Mouse (Mus musculus): ENCODE measurements around the gene Gpr18. TPM values are rescaled to one million over a fixed set of nuclear protein-coding genes. Genes with fewer than 3 reads are reported as not detected.

Gpr18 gene
- under 1 TPM in 1 of 2 experiments, not detected in 1; 0.25 TPM for total RNA-seq (2021)
- long read RNA-seq, experiment 1 = 0 reads
- long read RNA-seq, experiment 2 = 0 reads

DNA sequence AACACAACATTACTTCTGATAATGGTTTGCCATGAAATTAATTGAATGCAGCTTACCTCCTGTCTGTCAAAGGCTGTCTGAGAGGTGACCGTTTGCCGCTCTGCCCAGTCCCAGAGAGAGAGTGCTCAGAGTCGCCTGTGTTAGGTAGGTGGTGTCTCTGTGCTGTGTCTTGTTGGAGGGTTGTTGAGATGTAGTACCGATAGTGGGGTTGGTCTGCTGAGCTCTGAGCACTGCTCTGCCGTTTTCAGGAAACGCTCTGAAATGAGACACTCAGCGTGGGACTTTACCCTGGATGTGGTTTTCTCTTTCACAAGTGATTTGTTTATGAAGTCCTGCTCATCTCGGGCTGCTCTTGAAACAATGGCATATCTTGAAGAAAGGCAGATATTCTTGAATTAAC lies at the start of gene Gpr18:
TSS of gene Gpr18 (minus strand) at position 161 of the 400 bp plus-strand sequence.
- DNase-seq (ENCODE audit: low spot score in 2 of 2) = no peak

DNA sequence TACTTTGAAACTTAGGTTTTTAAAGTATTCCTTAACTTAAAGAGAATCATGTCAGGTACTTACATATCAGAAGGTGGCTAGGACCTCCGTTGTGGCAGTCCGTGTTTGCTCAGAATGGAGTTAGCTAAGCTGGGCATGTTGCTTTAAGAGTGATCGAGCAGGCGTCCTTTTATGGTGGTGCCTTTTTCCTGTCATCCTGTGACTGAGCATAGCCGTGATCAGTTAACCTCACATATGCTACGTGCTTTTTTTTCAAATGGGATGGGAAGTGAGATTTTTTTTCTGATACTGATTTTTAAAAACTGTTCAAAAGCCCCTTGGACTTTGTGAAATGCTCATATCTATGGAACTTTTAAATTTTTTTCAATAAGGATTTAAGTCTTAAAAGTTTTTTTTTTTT lies 49.4 kb upstream of the Gpr18 start, which contains the start of gene Gpr183:
TSS of gene Gpr183 (minus strand) at position 206 of the 400 bp plus-strand sequence.
- no peak for DNase-seq (ENCODE audit: low spot score in 2 of 2)

DNA sequence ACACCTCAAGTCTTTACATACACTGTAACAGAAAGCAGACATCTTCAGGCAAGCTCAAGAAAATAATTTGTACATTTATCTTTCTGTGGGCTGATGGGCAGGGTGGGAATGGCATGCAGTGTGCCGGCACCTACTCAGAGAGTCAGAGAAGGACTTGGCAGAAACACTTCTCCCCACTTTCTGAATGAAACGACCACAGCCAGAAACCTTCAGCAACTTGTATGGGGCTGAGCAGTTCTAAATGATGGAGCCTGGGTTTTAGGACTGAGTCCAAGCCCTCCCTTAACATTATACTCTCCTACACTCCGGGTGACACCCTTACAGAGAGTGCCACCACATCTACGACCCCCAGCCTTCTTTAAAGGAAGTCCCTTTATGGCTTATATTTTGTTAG lies 48.4 kb upstream of the Gpr18 start:
- DNase-seq (ENCODE audit: low spot score in 2 of 2) = no peak

DNA sequence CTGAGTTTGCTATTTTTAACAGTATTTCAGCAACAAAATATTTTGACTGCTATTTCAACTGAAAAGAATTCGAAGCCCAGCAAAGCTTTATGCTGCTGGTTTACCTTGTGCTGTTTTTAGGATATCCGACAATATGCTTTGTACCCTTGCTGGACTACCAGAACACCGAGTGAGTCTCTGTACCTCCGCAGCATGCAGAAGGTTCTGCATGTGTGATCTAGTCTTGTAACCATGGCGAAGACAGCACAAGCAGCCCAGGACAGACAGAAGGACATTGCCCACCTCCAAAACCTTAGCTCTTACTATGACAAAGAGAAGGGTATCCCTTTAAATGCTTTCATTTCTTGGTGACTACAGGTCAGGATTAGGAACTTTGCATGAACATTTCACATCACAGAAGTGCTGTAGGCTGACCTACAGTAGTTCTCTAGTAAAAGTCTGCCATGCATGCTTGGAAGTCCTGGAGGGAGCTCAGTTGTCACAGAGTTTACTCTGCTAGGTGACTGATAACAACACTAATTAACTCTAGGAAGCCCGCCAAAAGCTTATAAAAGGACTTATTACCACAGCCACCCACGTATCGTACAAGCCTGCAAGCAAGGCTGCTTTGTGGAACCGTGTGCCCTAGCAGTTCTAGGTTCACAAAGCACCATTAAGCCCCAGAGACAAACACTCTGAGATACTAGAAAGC lies 47.8 kb upstream of the Gpr18 start:
- no peak for DNase-seq (ENCODE audit: low spot score in 2 of 2)

DNA sequence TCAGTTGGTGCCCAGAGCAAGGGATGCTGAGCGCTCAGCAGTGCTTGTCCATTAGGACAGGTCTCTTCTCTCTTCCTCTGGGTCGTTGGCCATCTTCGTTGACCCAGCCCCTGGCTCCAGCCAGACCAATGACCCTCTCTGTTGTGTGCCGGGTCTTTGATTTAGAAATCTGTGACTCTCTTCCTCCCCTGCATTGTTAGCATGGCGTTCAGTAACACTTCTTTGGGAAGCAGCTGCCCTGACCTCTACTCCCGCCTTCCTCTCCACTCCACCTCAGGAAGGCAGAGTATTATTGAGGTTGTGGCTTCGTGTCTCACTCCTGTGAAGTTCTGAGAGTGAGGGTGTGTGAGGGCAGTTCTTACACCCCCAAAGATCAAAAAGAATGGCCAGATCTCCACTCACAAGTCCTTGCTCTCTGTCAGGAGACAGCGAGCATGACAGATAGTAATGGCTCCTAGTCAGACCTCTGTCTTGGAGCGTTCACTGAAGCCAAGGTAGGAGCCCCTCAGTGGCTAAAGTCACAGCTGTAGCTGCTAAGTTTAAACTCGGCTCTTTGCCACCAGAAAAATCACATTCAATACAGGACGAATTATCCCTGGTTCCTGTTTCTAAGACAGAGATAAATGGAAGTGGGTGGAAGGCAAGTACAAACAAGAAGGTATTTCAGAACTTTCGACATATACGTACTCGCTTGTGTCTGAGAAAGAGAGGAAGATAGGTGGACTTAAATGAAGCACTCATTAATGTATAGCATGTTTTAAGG lies 46.7 kb upstream of the Gpr18 start:
- no peak for DNase-seq (ENCODE audit: low spot score in 2 of 2)

DNA sequence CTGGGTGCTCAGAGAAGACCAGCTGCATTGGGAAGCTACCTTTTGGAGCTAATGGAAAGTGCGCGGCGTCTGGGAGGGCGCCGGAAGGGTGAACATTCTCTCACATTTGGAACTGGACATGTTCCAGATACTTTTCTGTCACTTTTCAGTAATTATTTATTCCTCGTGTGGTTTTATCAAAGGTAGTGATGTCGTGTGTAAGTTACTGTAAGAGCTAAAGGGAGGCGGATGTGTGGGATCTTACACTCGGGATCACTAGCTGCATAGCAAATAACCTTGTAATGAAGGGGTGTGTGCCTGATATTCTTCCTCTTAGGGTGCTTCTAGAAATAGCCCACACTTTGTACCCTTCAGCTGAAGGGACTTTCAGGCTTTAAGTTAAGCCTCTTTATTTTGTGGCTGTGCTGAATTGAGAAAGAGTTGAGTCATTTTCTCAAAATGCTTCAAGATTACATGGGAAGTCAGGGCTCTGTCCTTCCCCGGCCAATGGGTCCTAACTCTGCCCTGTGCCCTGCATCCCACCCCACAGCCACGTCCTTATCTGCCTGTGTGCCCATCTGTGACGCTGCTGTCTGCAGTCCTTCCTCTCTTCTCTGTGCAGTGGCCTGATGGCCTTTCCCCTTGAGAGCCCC lies 46.0 kb upstream of the Gpr18 start:
- no peak for DNase-seq (ENCODE audit: low spot score in 2 of 2)

DNA sequence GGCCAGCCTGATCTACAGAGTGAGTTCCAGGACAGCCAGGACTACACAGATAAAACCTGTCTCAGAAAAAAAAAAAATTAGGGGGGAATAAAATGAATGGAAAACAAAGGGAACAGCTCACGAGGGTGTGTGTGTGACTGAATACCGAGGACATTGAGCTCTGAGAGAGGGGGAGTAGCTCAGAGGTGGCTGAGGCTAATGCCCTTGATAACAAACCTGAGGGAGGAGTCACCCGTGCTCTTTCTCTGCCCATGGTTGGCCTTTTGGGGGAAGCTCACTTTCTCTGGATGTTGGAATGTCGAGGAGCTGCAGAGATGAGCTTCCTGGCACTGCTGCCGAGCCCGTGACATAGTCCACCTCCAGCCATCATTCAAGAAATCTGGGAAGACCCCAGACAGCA lies 45.4 kb upstream of the Gpr18 start:
- DNase-seq (ENCODE audit: low spot score in 2 of 2) = no peak

DNA sequence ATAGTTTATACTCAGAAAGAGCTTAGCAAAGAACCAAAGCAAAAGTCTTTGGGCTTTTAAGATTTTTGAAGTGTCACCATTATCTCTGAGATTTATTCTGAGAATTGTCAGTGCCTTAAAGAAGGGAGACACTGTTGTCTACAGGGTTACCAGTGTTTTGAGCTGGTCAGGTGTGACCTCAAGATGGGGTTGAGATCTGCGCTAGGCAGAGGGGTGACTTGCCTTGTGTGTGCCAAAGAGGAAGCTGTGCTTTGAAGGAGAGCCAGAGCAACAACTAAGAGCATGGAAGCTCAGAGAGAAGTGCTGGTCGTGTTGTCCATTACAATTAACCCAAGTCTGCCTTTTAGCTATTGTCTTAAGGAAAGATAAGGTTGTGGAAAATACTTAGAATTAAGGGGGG lies 45.0 kb upstream of the Gpr18 start:
- DNase-seq (ENCODE audit: low spot score in 2 of 2) = no peak

DNA sequence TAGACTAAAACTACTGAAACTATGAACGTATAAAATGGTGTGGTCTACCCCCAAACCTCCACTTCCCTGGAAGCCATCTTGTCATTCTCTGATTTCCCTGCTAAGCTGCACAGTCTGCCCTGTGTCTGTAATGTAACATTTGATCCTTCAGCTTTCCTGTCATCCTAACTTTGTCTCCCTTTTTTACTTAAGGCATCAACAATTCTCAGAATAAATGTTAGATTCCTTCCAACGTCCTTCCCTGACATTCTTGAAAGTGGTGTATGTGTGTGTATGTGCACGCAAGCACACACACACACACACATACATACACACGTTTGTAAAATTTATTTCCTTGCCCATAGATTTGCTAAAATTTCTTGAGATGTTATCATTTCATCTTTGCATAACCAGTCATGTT lies 44.5 kb upstream of the Gpr18 start:
- DNase-seq (ENCODE audit: low spot score in 2 of 2) = no peak

DNA sequence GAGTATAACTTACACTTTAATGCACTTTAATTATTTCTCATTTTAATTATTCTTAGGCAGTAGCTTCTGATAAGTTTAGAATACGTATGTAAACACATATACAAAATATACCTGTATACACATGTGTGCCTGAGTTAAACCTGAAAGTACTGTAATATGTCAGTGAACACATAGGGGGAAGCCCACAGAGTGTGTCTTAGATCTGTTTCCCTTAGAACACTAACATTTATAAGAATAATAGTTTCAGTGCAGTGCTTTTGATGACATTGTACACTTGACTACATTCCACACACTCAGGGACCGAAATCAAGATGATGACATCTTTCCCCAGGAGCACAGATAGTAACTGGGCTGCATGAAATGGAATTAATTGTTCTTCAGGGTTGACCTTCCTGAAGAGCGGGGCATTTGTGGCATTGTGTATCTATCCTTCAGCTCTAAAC lies 44.0 kb upstream of the Gpr18 start:
- no peak for DNase-seq (ENCODE audit: low spot score in 2 of 2)

DNA sequence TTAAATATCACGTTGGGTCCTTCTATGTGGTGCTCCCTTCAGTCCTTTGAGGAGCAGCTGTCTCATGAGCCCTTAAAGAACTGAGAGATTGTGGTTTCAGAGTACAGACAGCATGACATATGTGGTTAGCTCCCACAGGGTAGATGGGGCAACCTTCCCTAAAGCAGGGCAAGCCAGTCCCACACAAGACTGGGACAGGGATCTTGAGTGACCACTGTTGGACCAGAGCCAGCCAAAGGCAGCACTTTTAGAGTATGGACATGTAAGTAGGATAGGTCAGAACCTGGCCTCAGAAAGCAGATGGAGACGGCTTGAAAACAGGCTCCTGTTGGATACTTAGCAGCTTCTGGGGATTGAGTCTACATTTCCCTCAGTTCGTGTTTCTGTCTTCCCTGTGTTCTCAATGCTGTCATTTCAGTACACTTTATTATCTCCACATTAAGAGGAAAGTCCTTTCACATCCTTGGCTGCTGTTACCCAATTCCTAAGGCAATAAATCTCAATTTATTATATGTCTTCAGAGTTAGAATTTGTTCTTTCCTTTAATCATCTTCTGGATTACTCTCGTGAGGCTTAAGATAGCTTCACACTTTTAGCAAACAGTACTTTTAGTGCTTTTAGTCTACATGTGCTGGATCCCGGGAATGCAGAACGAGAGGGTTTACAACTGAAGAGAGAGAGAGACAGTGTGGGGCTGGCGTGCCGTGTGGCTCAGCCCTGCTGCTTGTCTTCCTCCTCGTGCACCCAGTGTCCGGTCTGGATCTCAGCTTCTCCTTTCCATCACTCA lies 43.4 kb upstream of the Gpr18 start:
- DNase-seq (ENCODE audit: low spot score in 2 of 2) = no peak

DNA sequence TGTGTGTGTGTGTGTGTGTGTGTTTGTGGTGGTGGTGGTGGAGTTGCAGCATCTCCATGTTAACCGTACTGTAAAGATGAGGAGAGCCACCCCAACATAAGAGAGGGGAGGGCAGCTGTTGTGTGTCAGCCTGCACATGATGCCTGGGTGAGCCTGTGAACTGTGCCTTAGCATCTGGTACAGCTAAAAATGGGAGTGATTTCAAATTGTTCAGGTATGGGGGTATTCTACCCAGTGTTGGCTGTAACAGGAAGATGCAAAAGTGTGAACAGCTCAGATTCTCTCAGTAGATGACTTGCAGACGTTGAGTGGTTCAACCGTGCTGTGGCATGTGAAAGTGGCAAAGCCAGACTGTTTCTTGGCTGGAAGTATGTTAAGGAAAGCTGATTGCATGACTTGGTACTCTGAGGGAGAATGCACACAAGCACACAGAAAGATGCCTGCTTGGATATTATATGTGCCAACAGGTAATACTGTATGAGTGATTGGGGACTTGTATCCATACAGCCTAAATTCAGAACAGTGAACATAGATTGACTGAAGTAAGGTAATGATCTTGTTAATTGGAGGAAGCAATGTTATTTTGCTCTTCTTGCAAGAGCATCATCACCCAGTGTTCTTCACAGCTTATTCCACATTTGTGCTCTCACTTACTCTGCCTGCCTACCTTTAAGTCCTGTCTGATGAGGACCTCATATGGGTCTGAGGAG lies 42.6 kb upstream of the Gpr18 start:
- DNase-seq (ENCODE audit: low spot score in 2 of 2) = no peak

DNA sequence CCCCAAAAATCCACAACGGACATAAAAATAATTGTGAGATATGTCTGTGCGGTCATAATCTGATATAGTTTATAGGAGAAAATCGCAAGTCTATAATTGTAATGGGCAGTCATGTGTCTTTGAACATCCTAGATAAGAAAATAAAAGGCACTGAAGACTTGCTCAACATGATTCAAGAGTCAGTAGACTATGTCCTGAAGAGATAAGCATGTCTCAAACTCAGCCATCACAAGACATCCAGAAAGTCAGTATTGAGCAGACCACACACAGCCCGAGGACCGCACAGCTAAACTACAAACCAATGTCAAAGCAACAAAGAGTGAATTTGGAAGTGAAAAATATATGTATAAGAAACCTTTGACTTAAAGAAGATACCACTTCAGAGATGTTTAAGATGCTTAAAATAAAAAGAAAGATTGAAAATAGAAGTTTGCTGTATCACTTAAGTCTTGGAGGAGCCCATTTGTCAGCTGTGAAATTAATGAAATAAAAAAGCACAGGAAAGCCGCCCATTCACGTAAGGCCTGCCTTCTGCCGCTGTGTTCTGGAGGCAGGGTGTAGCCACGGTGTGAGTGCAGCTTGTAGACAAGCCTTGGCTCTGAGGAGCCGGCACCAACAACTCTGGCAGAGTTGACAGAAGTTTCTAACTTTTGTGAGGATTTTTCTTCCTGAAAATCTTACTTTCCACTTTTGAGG lies 41.7 kb upstream of the Gpr18 start:
- no peak for DNase-seq (ENCODE audit: low spot score in 2 of 2)

DNA sequence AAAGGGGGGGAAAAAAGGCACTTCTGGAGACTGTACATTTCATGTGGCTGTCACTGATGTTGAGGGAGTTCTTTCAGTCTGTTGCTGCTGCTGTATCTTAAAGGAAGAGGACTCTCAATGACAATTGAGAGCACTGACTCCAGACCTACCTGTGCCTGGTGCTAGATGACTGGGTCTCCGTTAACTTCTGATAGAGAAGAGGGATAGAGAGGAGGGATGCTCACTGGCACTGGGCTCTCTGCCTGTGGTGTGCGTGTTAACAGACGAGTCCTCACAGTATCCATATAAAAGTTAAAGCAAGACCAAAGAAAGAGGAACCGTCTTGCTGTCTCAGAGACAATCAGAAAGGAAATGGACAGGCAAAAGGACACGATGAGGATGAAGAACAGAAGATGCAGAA lies 40.7 kb upstream of the Gpr18 start:
- DNase-seq (ENCODE audit: low spot score in 2 of 2) = no peak

DNA sequence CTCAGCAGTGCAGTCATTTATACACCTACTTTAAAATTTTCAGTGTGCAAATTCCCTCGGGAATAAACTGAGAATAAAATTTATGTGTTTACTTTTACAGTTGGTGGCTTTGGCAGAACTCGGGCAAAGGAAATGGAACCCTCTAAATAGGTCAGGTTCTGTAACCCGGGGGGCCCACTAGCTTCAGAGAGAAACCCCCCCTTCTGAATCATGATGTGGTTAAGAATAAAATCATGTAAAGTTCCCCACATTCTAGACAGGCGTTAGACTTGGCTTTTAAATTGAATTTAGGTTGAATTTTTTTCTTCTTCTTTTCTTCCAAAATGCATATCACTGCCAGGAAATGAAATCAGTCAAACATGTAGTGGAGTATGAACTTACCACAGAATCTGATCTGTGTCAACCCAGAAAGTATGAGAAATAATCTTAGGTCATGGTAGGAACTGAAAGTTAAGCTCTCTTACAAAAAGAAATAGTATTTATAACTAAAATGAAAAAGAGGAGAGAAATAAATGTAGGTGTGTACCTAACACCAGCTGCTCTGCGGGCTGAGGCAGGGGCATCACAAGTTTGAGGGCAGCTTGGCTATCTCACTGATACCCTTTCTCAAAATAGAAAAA lies 39.7 kb upstream of the Gpr18 start:
- DNase-seq (ENCODE audit: low spot score in 2 of 2) = no peak

DNA sequence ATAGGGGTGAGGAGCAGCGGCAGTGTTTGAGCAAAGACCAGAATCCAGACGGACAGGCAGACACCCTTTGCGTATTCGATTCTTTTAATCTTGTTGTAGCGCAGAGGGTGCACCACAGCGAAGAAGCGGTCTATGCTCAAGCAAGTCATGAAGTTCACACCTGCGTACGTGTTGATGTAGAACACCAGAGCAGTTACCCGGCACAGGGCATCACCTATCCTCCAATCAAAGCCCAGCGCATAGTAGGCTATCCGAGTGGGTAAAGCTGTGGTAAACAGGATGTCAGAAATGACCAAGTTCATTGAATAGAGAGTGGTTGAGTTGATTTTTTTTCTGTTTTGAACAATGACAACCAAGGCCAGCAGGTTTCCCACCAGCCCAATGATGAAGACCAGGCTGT lies 39.0 kb upstream of the Gpr18 start:
- DNase-seq (ENCODE audit: low spot score in 2 of 2) = no peak

DNA sequence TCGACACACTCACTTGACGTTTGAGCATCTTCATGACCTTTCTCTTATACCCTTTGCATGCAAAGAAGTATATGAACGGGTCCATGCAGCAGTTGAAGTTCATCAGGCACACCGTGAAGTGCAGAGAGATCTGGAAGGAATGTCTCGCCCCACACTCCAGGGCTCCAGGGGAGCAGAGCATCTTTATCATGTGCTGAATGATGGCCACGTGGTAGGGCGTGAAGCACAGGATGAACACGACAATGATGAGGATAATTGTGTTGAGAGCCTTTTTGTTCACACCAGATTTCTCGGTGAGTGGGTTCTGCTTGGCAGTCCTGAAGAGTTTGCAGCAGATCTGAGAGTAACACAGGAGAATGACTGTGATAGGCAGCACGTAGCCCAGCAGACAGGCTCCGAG lies 38.5 kb upstream of the Gpr18 start:
- DNase-seq (ENCODE audit: low spot score in 2 of 2) = no peak

DNA sequence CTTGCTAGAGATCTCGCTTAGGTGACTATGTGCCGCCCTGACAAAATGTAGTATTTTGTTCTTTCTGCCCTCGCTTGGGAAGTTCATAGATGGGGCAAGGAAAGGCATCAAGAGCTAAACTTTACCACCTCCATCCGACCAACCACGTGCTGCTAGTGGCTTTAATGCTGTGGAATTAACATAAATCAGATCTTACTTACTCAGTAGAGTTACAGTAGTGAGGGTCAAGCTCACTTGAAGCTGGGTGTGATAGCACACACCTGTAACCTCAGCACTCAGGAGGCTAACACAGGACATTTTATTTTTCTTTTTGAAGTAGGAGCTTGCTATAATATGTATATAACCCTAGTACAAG lies 36.4 kb upstream of the Gpr18 start:
- DNase-seq (ENCODE audit: low spot score in 2 of 2) = no peak

DNA sequence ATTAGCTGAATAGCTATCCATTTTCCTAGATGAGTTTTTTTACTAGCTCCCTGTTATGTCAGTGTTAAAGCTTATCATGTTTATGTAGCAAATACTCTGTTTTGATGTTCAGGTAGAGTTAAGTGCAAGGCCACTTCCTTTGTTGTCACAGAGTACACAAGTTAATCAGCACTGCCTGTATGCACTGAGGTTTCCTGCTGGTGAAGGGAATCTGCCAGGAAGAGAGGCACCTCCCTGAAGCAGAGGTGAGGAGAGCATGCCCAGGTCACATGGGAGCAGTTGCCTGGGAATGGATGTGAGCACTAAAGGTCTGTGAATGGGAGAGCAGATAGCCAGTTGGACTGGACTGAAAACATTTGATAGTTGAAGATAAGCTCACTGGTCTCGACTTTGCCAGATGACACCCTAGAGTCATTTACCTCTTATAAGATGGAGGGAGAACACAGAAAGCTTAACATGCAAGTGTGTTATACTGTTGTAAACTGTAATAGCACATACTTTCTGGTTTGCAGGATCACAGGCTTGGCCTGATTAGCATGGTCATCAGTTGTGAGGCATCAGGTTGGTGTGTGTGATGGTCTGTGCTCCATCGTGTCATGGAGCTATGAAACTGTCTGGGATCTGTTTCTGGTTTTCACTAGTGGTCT lies 35.9 kb upstream of the Gpr18 start:
- DNase-seq (ENCODE audit: low spot score in 2 of 2) = no peak
